Mouse (Mus musculus) myocyte (in vitro differentiated cells): ENCODE measurements around the gene Pitx1.

Experiments
- E2F4 ChIP-seq: IDR thresholded peaks from one replicate; pipeline ENCODE4 v1.6.1; 2011; ENCODE audit warnings: mild to moderate bottlenecking, control low read depth, moderate library complexity; ENCODE audit not compliant: insufficient read depth
- MAX ChIP-seq: IDR thresholded peaks from one replicate; pipeline ENCODE4 v1.6.1; 2011; ENCODE audit warnings: low read depth, mild to moderate bottlenecking, control low read depth
- MYOD1 ChIP-seq, 3 experiments: IDR thresholded peaks; one replicate each; pipeline ENCODE4 v1.6.1; 2011; ENCODE audit warnings: control low read depth in 2 of 3, low read depth in 2 of 3, mild to moderate bottlenecking in 2 of 3, moderate library complexity in 1 of 3; ENCODE audit not compliant: insufficient read length in 2 of 3, control insufficient read depth in 1 of 3
- MYOG ChIP-seq, 3 experiments: IDR thresholded peaks; one replicate each; pipeline ENCODE4 v1.6.1; 2011; ENCODE audit warnings: control low read depth in 2 of 3, low read depth in 2 of 3, mild to moderate bottlenecking in 2 of 3; ENCODE audit not compliant: insufficient read length in 2 of 3, control insufficient read depth in 1 of 3, insufficient read depth in 1 of 3
- POLR2A ChIP-seq: IDR thresholded peaks from one replicate; pipeline ENCODE4 v1.6.1; 2011; ENCODE audit warnings: low read depth, mild to moderate bottlenecking, control low read depth, moderate library complexity; ENCODE audit not compliant: insufficient read length
- POLR2AphosphoS2 ChIP-seq: IDR thresholded peaks from one replicate; pipeline ENCODE4 v1.6.1; 2011; ENCODE audit warnings: low read depth, control low read depth; ENCODE audit not compliant: insufficient read length
- REST ChIP-seq: IDR thresholded peaks from one replicate; pipeline ENCODE4 v1.6.1; 2011; ENCODE audit warnings: mild to moderate bottlenecking, control low read depth, moderate library complexity; ENCODE audit not compliant: insufficient read depth, insufficient read length
- TCF12 ChIP-seq: IDR thresholded peaks from one replicate; pipeline ENCODE4 v1.6.1; 2011; ENCODE audit warnings: mild to moderate bottlenecking, control low read depth; ENCODE audit not compliant: poor library complexity, insufficient read depth, severe bottlenecking
- TCF3 ChIP-seq: IDR thresholded peaks from one replicate; pipeline ENCODE4 v1.6.1; 2011; ENCODE audit warnings: low read depth, control low read depth; ENCODE audit not compliant: insufficient read length

- TF ChIP-seq POLR2AphosphoS2 (no peak), MAX (no peak), POLR2A (no peak), REST (no peak), MYOD1 (IDR thresholded peaks at IDR 0.05; ENCODE audit: control insufficient read depth in 1 of 3, insufficient read length in 2 of 3, low read depth in 2 of 3) (no peak), E2F4 (no peak), TCF3 (no peak), MYOG (IDR thresholded peaks at IDR 0.05; ENCODE audit: control insufficient read depth in 1 of 3, insufficient read depth in 1 of 3, insufficient read length in 2 of 3, low read depth in 2 of 3) (no peak), TCF12 (no peak)
These were observed 60.9 kb downstream of the Pitx1 start for GRCm38 (mm10) chr13:55775056-55775455.
